Mouse (Mus musculus): Measurements from ENCODE around the gene Acbd4.

Acbd4 gene

GRCm38 (mm10) chr11:103141944-103142255 is 40.4 kb downstream of the Acbd4 start:
- no peak for DNase-seq (ENCODE audit: low spot score in 2 of 2)

- DNase-seq (ENCODE audit: low spot score in 2 of 2), result peak in 1 of 2 experiments; percentile 46
Observed at GRCm38 (mm10) chr11:103142441-103143182, 41.1 kb downstream of the Acbd4 start.

GRCm38 (mm10) chr11:103144309-103145285 is 43.1 kb downstream of the Acbd4 start:
- no peak for DNase-seq (ENCODE audit: low spot score in 2 of 2)

- no peak for DNase-seq (ENCODE audit: low spot score in 2 of 2)
Observed at GRCm38 (mm10) chr11:103146386-103146785, 44.9 kb downstream of the Acbd4 start.

- DNase-seq (ENCODE audit: low spot score in 2 of 2), result no peak
Observed at GRCm38 (mm10) chr11:103147766-103148165, 46.3 kb downstream of the Acbd4 start.

GRCm38 (mm10) chr11:103149771-103150170 is 48.3 kb downstream of the Acbd4 start:
- no peak for DNase-seq (ENCODE audit: low spot score in 2 of 2)

- DNase-seq (ENCODE audit: low spot score in 2 of 2), result peak; percentile 96 to 97
Observed at GRCm38 (mm10) chr11:103158621-103159478, 57.4 kb downstream of the Acbd4 start.

- DNase-seq (ENCODE audit: low spot score in 2 of 2), result no peak
Observed at GRCm38 (mm10) chr11:103160738-103161137, 59.3 kb downstream of the Acbd4 start.

GRCm38 (mm10) chr11:103161449-103161848 is 60.0 kb downstream of the Acbd4 start:
- no peak for DNase-seq (ENCODE audit: low spot score in 2 of 2)
